Mouse (Mus musculus) frontal cortex, postnatal 10 days (tissue): Measurements from ENCODE around the gene Selenow.
"Not testable (repeated sequence)": the region's sequence is repeated elsewhere in the genome, so short reads cannot be mapped to it uniquely, and the experiment has no call there.

Source experiments
- DNase-seq, 2 experiments: peaks; one replicate each; pipeline ENCODE4 v3.0.0; 2022; ENCODE audit warnings: low spot score in 2 of 2, mixed read lengths in 1 of 2

Gene Selenow

DNA sequence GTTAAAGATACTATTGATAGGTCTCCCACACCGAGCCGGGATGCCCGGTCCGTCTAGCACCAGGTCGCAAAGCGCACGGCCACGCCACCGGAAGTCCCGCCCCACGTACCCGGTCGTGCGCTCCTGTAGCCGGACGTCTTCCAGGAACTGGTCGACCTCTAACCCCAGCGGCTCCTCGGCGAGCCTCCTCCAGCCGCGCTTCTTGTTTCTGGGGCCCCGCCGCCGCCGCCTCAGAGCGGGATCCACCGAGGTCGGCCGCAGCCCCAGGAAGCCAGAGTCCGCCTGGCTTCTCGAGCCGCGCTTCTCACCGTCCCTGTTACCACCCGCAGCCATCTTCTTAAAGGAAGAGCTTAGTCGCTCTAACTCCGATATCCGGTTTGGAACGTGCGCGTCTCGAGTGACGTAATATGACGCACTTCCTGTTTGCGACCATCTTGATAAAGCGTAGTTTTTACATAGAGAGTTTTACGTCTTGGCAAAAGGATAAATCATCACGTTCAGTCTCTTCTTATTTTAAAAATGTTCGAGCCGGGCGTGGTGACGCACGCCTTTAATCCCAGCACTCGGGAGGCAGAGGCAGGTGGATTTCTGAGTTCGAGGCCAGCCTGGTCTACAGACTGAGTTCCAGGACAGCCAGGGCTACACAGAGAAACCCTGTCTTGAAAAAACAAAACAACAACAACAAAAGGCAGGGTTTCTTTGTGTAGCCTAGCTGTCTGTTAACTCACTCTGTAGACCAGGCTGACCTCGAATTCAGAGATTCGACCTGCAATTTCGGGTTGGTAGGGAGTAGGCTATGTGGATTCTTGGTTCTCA is 23.7 kb upstream of the Selenow start, which contains the start of gene Nop53:
Nop53 (minus strand) TSS at position 354 of the 816 bp plus-strand sequence.
- DNase-seq = peak; percentile 86 to 90

DNA sequence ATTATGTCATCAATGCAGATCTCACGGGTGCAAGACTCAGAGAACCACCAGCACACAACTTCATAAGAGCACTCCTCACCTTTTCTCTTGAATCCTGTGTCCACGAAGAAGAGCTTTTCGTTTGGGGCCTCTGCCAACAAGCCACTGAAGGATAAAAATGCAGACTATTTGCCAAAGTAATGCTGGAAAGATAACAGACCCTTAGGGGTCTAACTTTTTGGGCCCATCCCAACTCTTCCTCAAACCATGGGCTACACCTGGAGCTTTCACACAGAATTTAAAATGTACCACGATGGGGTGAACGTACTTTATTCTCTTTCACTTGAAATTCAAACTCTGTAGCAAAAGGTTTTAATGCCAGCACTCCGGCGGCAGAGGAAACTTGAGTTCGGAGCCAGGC is 23.0 kb upstream of the Selenow start:
- no peak for DNase-seq

- no peak for DNase-seq
Measured at GRCm38 (mm10) chr7:15944311-15944710, 22.1 kb upstream of the Selenow start.

GRCm38 (mm10) chr7:15938621-15939020 is 16.4 kb upstream of the Selenow start:
- no peak for DNase-seq

DNA sequence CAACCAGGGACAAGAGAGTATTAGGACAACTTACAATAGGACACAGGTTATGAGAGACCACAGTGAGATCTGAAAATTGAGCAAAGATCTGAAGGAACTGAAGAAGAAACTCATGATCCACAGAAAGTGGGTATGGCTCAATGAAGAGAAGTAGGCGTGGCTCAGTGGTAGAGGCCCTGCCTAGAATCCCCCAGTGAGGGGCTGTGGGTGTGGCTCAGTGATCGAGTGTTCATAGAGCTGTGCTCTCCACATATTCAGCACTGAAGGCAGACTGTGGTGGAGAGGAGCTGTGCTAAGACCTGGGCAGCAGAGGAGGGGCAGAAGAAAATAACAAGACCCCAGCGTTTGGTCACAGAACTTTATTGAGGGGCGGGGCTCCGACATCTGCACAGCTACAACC is 15.3 kb upstream of the Selenow start:
- DNase-seq = no peak

DNA sequence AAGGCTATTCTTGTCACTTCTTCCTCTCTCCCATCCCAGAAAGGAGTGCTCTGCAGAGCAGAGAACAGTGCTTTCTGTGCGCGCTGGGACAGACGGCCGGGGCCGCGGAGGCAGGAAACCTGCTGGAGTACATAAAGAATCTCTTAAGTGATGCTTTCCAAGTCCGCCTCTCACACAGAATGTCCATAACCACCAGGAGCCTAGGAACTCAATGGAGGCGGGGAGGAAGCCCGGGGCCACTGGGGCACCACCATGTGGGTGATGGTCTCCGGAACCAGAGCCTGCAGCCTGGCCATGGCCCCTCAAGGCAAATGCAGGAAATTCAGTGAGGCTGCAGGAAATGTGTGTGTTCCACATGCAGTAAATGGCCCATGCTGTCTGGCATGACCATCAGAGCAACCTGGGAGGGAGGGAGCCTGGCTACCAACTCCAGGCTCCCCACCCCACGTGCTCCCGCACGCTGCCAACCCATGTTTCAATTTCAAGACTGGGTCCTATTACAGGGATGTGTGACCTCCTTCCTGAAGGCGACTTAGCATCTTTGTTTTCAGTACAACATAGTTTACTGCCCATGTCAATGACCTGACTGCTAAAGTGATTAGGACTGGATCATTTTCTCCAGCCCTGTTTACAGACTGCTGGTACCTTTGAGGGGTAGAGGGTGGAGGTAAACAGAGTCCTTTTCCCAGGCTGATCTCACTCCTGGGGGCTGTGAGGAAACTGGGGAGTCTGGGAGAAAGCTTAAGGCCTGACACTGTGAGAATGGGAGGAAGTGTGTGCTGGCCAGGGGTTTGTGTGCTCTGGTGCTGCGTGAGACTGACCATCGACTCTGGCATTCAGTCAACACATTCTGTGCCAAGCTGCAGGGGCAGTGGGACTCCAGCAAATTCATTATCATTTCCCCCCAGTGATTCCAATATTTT is 11.5 kb upstream of the Selenow start:
- no peak for DNase-seq

DNA sequence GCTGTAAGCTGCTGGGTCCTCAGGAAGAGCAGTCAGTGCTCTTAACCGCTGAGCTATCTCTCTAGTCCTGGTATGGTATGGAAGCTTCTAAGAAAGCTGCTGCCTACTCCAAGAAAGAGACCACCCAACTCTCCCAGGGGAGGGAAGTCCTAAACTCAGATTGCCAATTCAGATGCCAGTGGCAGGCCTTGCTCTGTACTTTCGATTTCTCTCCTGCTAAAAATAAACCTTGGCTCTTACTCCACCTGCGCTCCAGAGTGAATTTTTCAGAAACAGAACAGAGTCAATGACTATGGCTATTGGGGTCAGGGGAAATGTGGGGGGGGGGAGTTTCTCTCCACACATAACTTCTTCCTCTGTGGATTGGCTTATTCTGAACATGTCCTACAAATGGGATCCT is 9.4 kb upstream of the Selenow start:
- DNase-seq = no peak

DNA sequence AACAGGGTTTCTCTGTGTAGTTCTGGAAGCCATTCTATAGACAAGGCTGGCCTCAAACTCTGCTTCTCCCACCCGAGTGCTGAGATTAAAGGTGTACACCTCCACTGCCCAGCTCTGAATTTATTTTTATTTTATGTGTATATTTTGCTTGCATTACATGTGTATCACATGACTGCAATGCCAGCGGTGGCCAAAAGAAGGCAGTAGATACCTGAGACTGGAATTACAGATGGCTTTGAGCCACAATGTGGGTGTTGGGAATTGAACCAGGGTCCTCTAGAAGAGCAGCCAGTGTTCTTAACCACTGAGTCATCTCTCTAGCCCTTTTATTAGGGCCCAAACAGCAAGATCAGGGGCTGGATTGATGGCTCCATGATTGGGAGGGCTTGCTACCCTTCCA is 8.3 kb upstream of the Selenow start:
- no peak for DNase-seq

DNA sequence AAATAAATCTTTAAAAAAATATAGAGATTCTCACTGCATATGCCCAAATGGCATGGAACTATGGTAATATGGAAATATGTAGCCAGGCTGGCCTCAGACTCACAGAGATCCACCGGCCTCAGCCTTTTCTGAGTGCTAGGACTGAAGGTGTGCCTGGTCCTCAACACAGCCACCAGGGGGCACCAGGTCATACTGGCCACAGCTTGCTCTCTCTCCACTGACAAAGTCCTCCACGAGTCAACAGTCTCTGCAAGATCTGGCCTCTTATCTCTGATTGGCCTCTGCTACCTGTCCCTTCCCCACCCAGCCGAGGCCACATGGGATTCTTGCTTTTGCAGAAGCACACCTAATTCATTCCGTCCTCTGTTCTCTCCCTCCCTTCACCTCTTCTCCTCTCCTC is 7.7 kb upstream of the Selenow start:
- DNase-seq = peak in 1 of 2 experiments; percentile 23

GRCm38 (mm10) chr7:15921796-15922195 is 406 bp downstream of the Selenow start:
- no peak for DNase-seq

- DNase-seq = no peak
Measured at GRCm38 (mm10) chr7:15920645-15921190, 1.5 kb downstream of the Selenow start.

DNA sequence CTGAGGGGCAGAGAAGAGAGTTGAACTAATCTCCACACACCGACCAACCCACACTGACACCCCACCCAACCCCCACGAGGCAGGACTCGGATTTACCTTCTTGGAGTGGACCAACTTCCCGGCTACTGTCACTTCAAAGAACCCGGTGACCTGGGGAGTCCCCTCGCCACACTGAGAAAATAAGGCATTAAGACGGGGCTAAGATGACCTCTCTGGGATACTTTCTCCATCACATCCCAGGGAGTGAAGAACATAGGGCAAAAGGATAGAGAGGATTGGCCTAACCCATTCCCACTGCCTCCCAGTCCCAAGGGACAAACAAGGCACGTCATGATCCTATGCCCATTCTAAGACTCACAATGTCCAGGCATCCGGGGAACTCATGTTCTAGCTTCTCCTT is 2.3 kb downstream of the Selenow start:
- no peak for DNase-seq

DNA sequence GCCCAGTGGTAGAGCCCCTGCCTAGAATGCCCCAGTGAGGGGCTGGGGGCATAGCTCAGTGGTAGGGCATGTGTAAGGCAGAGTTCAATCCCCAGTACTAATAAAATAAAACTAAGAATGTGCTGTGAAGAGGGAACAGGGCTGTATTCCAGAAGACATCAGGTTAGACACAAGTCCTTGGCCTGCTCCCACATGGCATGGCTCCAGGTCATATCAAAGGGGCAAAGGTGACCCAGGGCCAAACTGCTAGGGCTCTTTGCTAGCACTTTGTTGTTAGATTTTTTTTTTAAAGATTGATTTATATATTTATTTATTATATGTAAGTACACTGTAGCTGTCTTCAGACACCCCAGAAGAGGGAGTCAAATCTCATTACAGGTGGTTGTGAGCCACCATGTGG is 3.8 kb downstream of the Selenow start:
- no peak for DNase-seq

DNA sequence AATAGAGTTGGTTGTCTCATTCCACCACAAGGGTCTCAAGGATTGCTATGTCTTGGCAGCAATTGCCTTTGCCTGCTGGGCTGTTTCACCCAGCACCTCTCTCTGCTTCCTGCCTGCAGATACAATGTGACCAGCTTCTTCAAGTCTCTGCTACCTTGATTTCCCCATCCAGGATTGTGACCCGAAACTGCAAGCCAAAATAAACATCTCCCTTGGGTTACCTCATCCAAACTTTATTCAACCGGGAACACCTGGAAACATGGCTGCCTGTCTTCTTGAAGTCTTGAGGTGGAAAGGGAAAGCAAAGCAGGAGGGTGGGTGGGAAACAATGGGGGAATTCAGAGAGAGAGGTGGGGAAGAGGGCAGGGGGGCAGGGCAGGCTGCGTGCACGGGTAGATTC is 5.2 kb downstream of the Selenow start:
- DNase-seq = no peak

DNA sequence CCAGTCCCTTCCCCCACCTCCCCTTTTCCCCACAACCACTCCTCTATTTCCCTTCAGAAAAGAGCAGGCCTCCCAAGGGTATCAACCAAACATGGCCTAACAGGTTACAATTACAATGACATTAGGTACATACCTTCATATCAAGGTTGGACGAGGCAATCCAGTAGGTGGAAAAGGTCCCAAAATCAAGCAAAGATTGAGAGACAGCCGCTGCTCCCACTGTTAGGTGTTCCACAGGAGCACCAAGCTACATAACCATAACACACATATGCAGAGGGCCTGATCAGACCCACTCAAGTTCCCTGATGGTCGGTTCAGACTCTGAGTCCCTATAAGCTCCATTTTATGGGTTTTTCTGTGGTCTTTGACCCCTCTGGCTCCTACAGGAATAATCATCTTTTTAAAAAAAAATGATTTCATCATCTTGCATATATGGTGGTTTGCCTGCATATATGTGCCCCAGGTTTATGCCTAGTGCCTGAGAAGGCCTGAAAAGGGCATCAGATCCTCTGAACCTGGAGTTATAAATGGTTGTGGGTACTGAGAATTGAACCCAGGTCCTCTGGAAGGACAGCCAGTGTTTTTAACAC is 6.0 kb downstream of the Selenow start:
- DNase-seq = no peak

DNA sequence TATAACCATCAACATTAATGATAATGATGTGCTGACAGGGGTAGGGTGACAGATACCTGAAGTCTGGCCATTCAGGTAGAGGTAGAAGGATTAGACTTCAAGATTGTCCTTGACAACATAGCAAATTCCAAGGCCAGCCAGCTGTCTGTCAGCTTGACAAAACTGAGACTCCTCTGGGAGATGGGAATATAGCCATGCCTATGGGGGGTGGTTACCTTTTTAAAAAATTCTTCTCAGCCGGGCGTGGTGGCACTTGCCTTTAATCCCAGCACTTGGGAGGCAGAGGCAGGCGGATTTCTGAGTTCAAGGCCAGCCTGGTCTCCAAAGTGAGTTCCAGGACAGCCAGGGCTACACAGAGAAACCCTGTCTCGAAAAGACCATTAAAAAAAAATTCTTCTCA is 6.5 kb downstream of the Selenow start:
- not testable (repeated sequence) for DNase-seq

- no peak for DNase-seq
Measured at GRCm38 (mm10) chr7:15914751-15915150, 7.5 kb downstream of the Selenow start.

- DNase-seq = no peak
Measured at GRCm38 (mm10) chr7:15914252-15914651, 8.0 kb downstream of the Selenow start.

- DNase-seq = peak in 1 of 2 experiments; percentile 68
Measured at GRCm38 (mm10) chr7:15912183-15912582, 10.0 kb downstream of the Selenow start.

DNA sequence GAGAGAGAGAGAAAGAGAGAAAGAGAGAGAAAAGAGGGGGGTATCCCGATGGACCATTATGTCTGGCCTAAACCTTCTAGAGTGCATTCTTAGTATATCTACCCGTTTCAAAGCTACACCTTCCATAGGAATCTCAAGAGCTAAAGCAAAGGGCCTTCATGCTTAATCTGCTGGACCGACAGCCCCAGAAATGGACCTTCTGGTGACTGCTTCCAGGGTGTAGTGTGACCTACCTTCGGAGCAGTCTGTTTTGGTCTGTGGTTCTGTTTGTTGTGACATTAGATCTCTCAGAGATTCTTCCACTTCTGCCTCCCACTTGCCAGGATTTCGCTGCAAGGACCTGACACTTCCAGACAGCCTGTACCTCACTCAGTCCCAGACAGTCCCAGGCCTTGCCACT is 11.7 kb downstream of the Selenow start:
- no peak for DNase-seq

- DNase-seq = no peak
Measured at GRCm38 (mm10) chr7:15907971-15908590, 14.1 kb downstream of the Selenow start.

GRCm38 (mm10) chr7:15906602-15907001 is 15.6 kb downstream of the Selenow start:
- DNase-seq = no peak
